Mouse (Mus musculus) lung, postnatal 10 days (tissue): Measurements from ENCODE around the gene Arl5b.

Experiments
- DNase-seq: peaks from one replicate; pipeline ENCODE4 v3.0.0; 2021

Gene Arl5b

DNA sequence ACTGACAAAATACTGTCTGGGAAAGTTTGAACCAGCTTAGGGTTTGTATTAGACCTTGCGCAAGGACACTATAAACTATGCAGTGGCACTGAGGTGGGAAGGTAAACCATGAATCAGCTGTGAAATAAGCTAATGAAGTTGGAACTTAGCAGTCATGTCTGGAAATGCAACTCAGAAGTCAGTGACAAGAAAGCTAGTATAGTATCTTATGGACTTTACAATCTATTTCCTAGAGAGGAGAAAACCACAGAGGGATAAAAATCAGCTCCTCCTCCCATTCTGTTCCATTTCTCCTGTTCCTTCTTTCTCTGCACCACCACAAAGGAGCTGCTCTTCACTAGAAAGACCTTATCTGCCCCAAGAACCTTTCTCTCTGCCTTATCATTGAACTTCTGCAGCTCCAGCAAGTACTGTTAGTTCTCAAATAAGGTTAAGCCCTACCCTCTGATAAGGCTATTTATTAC lies 72.1 kb downstream of the Arl5b start:
- no peak for DNase-seq
